Mouse (Mus musculus) left cerebral cortex, postnatal 4 days (tissue): Measurements from ENCODE around the gene Cog4. TPM values are rescaled to one million over a fixed set of nuclear protein-coding genes. Genes with fewer than 3 reads are reported as not detected.

Experiments used
- DNase-seq: peaks from one replicate; pipeline ENCODE4 v3.0.0-alpha.2; 2022
- intact Hi-C: fragments of 180-260 bp; cut with DNase I; formaldehyde crosslinking; loops from one replicate; pipeline ENCODE4 v1.15.1; 2025
- total RNA-seq, 2 experiments: library from RNA; stranded (reverse); gene quantifications; 2 replicates each; pipeline ENCODE4 v1.2.3; 2021

The Cog4 gene
- 10 to 100 TPM; 46.8 to 47.7 TPM for total RNA-seq

GRCm38 (mm10) chr8:110846405-110847170, at the start of gene Cog4, which contains the start of gene Sf3b3:
Cog4 (plus strand) TSS chr8:110846600.
Sf3b3 (minus strand) TSS chr8:110846787.
- intact Hi-C loops, result no loop called here

GRCm38 (mm10) chr8:110797086-110797485, 49.3 kb upstream of the Cog4 start:
- no peak for DNase-seq
- intact Hi-C loops, result no loop called here

More at GRCm38 (mm10) chr8:110846405-110847170, at the start of gene Cog4, which contains the start of gene Sf3b3:
- DNase-seq, result peak; percentile 87

- no peak for DNase-seq
- intact Hi-C loops, result no loop called here
Measured at GRCm38 (mm10) chr8:110802988-110803387, 43.4 kb upstream of the Cog4 start.

GRCm38 (mm10) chr8:110803856-110804255, 42.5 kb upstream of the Cog4 start:
- intact Hi-C loops, result no loop called here

GRCm38 (mm10) chr8:110804825-110805514, 41.4 kb upstream of the Cog4 start:
- intact Hi-C loops, result no loop called here
- DNase-seq, result no peak

More at GRCm38 (mm10) chr8:110803856-110804255, 42.5 kb upstream of the Cog4 start:
- DNase-seq, result no peak

- intact Hi-C loops, result no loop called here
- no peak for DNase-seq
Measured at GRCm38 (mm10) chr8:110805669-110806068, 40.7 kb upstream of the Cog4 start, which contains the start of gene Il34. Il34 (minus strand) TSS chr8:110805924.

- intact Hi-C loops, result no loop called here
Measured at GRCm38 (mm10) chr8:110806146-110806545, 40.3 kb upstream of the Cog4 start.

GRCm38 (mm10) chr8:110808495-110809472, 37.6 kb upstream of the Cog4 start:
- DNase-seq, result no peak

More at GRCm38 (mm10) chr8:110806146-110806545, 40.3 kb upstream of the Cog4 start:
- no peak for DNase-seq

GRCm38 (mm10) chr8:110809831-110810230, 36.6 kb upstream of the Cog4 start:
- DNase-seq, result no peak
- intact Hi-C loops, result loop anchor here (5.0 to 10.0 kb wide), 2 partner anchors 58 to 165 kb away; no protein-coding TSS in a partner anchor

More at GRCm38 (mm10) chr8:110808495-110809472, 37.6 kb upstream of the Cog4 start:
- intact Hi-C loops, result no loop called here

- intact Hi-C loops, result loop anchor here (5.0 to 10.0 kb wide), 2 partner anchors 58 to 166 kb away; no protein-coding TSS in a partner anchor
- DNase-seq, result no peak
Measured at GRCm38 (mm10) chr8:110810481-110811065, 35.8 kb upstream of the Cog4 start.

- intact Hi-C loops, result loop anchor here (5.0 to 10.0 kb wide), 2 partner anchors 59 to 166 kb away; no protein-coding TSS in a partner anchor
- no peak for DNase-seq
Measured at GRCm38 (mm10) chr8:110811116-110811515, 35.3 kb upstream of the Cog4 start.

- intact Hi-C loops, result loop anchor here (5.0 to 10.0 kb wide), 2 partner anchors 59 to 167 kb away; no protein-coding TSS in a partner anchor
- no peak for DNase-seq
Measured at GRCm38 (mm10) chr8:110811793-110812192, 34.6 kb upstream of the Cog4 start.

GRCm38 (mm10) chr8:110812349-110813080, 33.9 kb upstream of the Cog4 start:
- intact Hi-C loops, result loop anchor here (5.0 to 10.0 kb wide), 2 partner anchors 60 to 168 kb away; no protein-coding TSS in a partner anchor
- no peak for DNase-seq

- no peak for DNase-seq
- intact Hi-C loops, result loop anchor here (5.0 to 10.0 kb wide), 2 partner anchors 61 to 168 kb away; no protein-coding TSS in a partner anchor
Measured at GRCm38 (mm10) chr8:110813081-110813812, 33.2 kb upstream of the Cog4 start.

- DNase-seq, result no peak
- intact Hi-C loops, result loop anchor here (5.0 to 10.0 kb wide), 2 partner anchors 47 to 171 kb away; no protein-coding TSS in a partner anchor
Measured at GRCm38 (mm10) chr8:110815308-110815707, 31.1 kb upstream of the Cog4 start.

- intact Hi-C loops, result loop anchor here (5.0 to 10.0 kb wide), 2 partner anchors 45 to 172 kb away; no protein-coding TSS in a partner anchor
- no peak for DNase-seq
Measured at GRCm38 (mm10) chr8:110816990-110817389, 29.4 kb upstream of the Cog4 start.

- DNase-seq, result no peak
- intact Hi-C loops, result loop anchor here (5.0 to 10.0 kb wide), 2 partner anchors 44 to 174 kb away; no protein-coding TSS in a partner anchor
Measured at GRCm38 (mm10) chr8:110818593-110818992, 27.8 kb upstream of the Cog4 start.

- DNase-seq, result no peak
- intact Hi-C loops, result no loop called here
Measured at GRCm38 (mm10) chr8:110820257-110820656, 26.1 kb upstream of the Cog4 start.
